Mouse (Mus musculus) thymus, postnatal 10 days (tissue): ENCODE measurements around the gene Csrp3.
A peak's percentile ranks its signal among the peaks of the same experiment; 100 is the strongest.

Experiments used
- DNase-seq, 2 experiments: peaks; one replicate each; pipeline ENCODE4 v3.0.0; 2021; ENCODE audit warnings: low spot score in 2 of 2

The Csrp3 gene

GRCm38 (mm10) chr7:48829177-48829910 is 18.5 kb downstream of the Csrp3 start:
- DNase-seq = no peak

GRCm38 (mm10) chr7:48825170-48825569 is 22.7 kb downstream of the Csrp3 start:
- DNase-seq = no peak

- DNase-seq = no peak
These were observed 23.2 kb downstream of the Csrp3 start for GRCm38 (mm10) chr7:48824671-48825070.

- no peak for DNase-seq
These were observed 24.2 kb downstream of the Csrp3 start for GRCm38 (mm10) chr7:48823621-48824020.

- no peak for DNase-seq
These were observed 26.2 kb downstream of the Csrp3 start for GRCm38 (mm10) chr7:48821654-48822053.

GRCm38 (mm10) chr7:48813594-48813993 is 34.2 kb downstream of the Csrp3 start:
- DNase-seq = no peak

GRCm38 (mm10) chr7:48812358-48812757 is 35.5 kb downstream of the Csrp3 start:
- DNase-seq = no peak

GRCm38 (mm10) chr7:48810652-48811051 is 37.2 kb downstream of the Csrp3 start:
- no peak for DNase-seq

GRCm38 (mm10) chr7:48806587-48806986 is 41.2 kb downstream of the Csrp3 start:
- no peak for DNase-seq

- no peak for DNase-seq
These were observed 44.5 kb downstream of the Csrp3 start for GRCm38 (mm10) chr7:48803381-48803780.

GRCm38 (mm10) chr7:48795130-48795529 is 52.7 kb downstream of the Csrp3 start:
- DNase-seq = peak; percentile 14 to 15

GRCm38 (mm10) chr7:48791412-48791811 is 56.4 kb downstream of the Csrp3 start:
- no peak for DNase-seq

GRCm38 (mm10) chr7:48790117-48790516 is 57.7 kb downstream of the Csrp3 start:
- DNase-seq = no peak

- peak; percentile 93 for DNase-seq
These were observed 58.8 kb downstream of the Csrp3 start, which contains the start of gene Zdhhc13 for GRCm38 (mm10) chr7:48788851-48789572. Gene Zdhhc13, plus strand, starts transcription at chr7:48789003.

- DNase-seq = no peak
These were observed 59.5 kb downstream of the Csrp3 start for GRCm38 (mm10) chr7:48788348-48788747.

GRCm38 (mm10) chr7:48784773-48785523 is 62.9 kb downstream of the Csrp3 start:
- DNase-seq = no peak

- DNase-seq = no peak
These were observed 65.4 kb downstream of the Csrp3 start for GRCm38 (mm10) chr7:48782432-48782831.
